Mouse (Mus musculus) cerebellum, adult 2 months (tissue): ENCODE measurements around the gene Epc2. TPM values are rescaled to one million over a fixed set of nuclear protein-coding genes. Genes with fewer than 3 reads are reported as not detected.

Experiments
- DNase-seq, 2 experiments: peaks; one replicate each; pipeline ENCODE4 v3.0.0; 2021
- H3K27ac ChIP-seq: fragments of 200-500 bp; 2 replicates; pipeline ENCODE4 v1.5.1; 2012; ENCODE audit warnings: low read length, control low read depth, inconsistent platforms; ENCODE audit not compliant: insufficient read depth
- H3K27me3 ChIP-seq: fragments of 200-500 bp; 2 replicates; pipeline ENCODE4 v1.6.1; 2012; ENCODE audit warnings: inconsistent platforms, mild to moderate bottlenecking, low read length, moderate library complexity; ENCODE audit not compliant: control insufficient read depth, insufficient read depth
- H3K4me1 ChIP-seq: fragments of 200-500 bp; 2 replicates; pipeline ENCODE4 v1.6.1; 2011; ENCODE audit warnings: low read length; ENCODE audit not compliant: control insufficient read depth, insufficient read depth
- H3K4me3 ChIP-seq: fragments of 200-500 bp; replicated peaks from 2 replicates; pipeline ENCODE3; 2011; ENCODE audit warnings: mild to moderate bottlenecking, low read depth, low read length, control low read depth; ENCODE audit not compliant: insufficient read depth
- CTCF ChIP-seq: fragments of 200-500 bp; IDR thresholded peaks from 2 replicates; pipeline ENCODE4 v1.5.1; 2011; ENCODE audit warnings: low read depth, mild to moderate bottlenecking, control low read depth, low read length, moderate library complexity, borderline replicate concordance; ENCODE audit not compliant: insufficient read depth
- POLR2A ChIP-seq: fragments of 200-500 bp; IDR thresholded peaks from 2 replicates; pipeline ENCODE4 v1.6.1; 2011; ENCODE audit warnings: low read length, control low read depth, borderline replicate concordance; ENCODE audit not compliant: insufficient read depth
- WGBS: fragments of 180-500 bp; shearing (Covaris S2); methylation state at CpG from one replicate; pipeline ENCODE4 v1.1.7; 2018; 5-methylcytosine and 5-hydroxymethylcytosine counted together
- polyA plus RNA-seq: library from polyadenylated mRNA; depleted of rRNA; stranded (reverse); fragments of >200 nt; gene quantifications from 2 replicates; pipeline ENCODE4 v1.2.3, GENCODE M21; 2012; rRNA removed

The Epc2 gene
- polyA plus RNA-seq, 1 experiment: 22.2 TPM

- Histone ChIP-seq H3K27ac (no peak overlapping the region), H3K27me3 (no peaks in the 10 kb centered on the region), H3K4me1 (peaks cover 20% of the 10 kb centered on the region), H3K4me3 (no peak overlapping the region)
- no peak for TF ChIP-seq POLR2A
- TF ChIP-seq CTCF: no peak
- no peak for DNase-seq
- WGBS: 36% methylated on average over 7 of the region's 7 CpGs
These were observed 148.9 kb downstream of the Epc2 start for GRCm38 (mm10) chr2:49600021-49600681.

Other genes starting within 250 kb of the Epc2 start
- gene Kif5c, start 167.8 kb downstream of the Epc2 start, polyA plus RNA-seq: 257 and 291 TPM in 2 replicates